Mouse (Mus musculus) megakaryocyte, embryonic 14.5 days (primary cell): Measurements from ENCODE around the gene Pdlim4.

Source experiments
- FLI1 ChIP-seq: IDR thresholded peaks from 2 replicates; pipeline ENCODE4 v1.6.1; 2012; ENCODE audit warnings: low read length, inconsistent platforms, mixed read lengths
- GATA1 ChIP-seq: IDR thresholded peaks from 3 replicates; pipeline ENCODE4 v1.6.1; 2012; ENCODE audit warnings: mixed read lengths, low read length, inconsistent platforms, borderline replicate concordance

GRCm38 (mm10) chr11:54076101-54076500 is 7.3 kb upstream of the Pdlim4 start:
- TF ChIP-seq GATA1 (no peak), FLI1 (no peak)
